Mouse (Mus musculus): Measurements from ENCODE around the gene Usp44. TPM values are rescaled to one million over a fixed set of nuclear protein-coding genes. Genes with fewer than 3 reads are reported as not detected.

The Usp44 gene
- polyA plus RNA-seq, 1 experiment from 2014 or later = 1.9 TPM

DNA sequence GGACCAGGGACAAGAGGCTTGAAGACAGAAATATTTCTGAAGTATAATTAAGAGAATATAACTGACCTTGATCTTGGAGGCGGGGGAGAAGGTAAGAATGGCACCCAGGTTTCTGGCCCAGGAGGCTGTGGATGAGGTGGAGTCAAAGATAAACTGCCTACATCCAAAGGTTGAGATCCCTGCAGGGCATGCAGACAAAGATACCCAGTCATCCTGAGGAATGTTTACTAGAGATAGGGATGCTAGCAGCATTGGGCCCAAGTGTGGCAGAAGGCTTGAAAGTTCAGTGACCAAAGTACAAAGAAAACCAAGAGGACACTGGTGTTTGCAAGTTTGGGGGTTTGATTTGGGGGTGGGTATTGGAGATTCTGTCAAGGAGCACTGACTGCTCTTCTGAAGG is 59.7 kb downstream of the Usp44 start:
- ATAC-seq = no peak
- no peaks in the 10 kb centered on the region for H3K9me3 ChIP-seq
- H3K27ac ChIP-seq = no peak overlapping the region
- H3K4me2 ChIP-seq (replicated peaks) = 0 out of 2 replicates have a peak overlapping the region, but pooled peaks have one; percentile 90
- H3K4me3 ChIP-seq (replicated peaks) = no peak overlapping the region
- no peaks in the 10 kb centered on the region for H3K27me3 ChIP-seq
- H3K4me1 ChIP-seq (replicated peaks) = peaks cover 20% of the 10 kb centered on the region
- 83% methylated on average over 1 of the region's 1 CpGs for WGBS
- peaks cover 8% of the 10 kb centered on the region for H3K36me3 ChIP-seq
- H3K9ac ChIP-seq (replicated peaks) = no peak overlapping the region

DNA sequence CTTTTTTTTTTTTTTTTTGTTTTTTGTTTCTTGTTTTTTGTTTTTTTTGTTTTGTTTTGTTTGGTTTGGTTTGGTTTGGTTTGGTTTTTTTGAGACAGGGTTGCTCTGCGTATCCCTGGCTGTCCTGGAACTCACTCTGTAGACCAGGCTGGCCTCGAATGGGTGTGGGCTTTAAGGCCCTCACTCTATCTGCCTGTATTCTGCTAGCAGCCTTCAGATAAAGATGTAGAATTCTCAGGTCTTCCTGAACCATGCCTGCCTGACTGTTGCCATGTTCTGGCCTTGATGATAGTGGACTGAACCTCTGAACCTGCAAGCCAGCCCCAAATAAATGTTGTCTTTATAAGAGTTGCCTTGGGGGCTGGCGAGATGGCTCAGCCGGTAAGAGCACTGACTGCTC is 61.2 kb downstream of the Usp44 start:
- H3K36me3 ChIP-seq = no peaks in the 10 kb centered on the region
- H3K27me3 ChIP-seq = no peaks in the 10 kb centered on the region
- no peak overlapping the region for H3K4me2 ChIP-seq (replicated peaks)
- 92% methylated on average over 4 of the region's 4 CpGs for WGBS
- ATAC-seq = no peak
- peaks cover 19% of the 10 kb centered on the region for H3K4me1 ChIP-seq (replicated peaks)
- no peaks in the 10 kb centered on the region for H3K9me3 ChIP-seq
- no peak overlapping the region for H3K4me3 ChIP-seq (replicated peaks)
- no peak overlapping the region for H3K27ac ChIP-seq
- no peak overlapping the region for H3K9ac ChIP-seq (replicated peaks)

DNA sequence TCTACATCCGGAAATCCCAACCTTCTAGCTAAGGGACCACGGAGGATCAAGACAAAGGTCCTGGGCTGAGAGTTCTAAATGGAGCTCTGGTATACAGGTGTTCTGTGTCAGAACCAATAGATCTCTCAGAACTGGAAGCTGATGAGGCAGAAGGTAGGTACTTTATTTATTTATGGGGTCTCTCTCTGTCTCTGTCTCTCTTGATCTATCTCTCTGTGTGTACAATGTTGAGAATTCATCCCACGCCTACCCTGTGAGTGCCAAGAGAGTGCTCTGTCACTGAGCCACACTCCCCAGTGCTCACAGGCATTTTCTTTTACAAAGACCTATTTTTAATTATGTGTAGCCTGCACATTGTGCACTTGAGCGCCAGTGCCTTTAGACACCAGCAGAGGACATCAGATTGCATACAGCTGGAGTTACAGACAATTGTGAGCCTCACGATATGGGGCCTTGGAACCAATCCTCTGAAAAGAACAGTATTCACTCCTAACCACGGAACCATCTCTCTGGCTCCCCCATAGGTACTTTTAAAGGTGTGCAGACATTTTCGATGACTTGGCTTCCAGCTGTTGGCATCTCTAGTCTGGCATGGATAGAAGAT is 65.8 kb downstream of the Usp44 start, which contains the start of gene Metap2:
TSS of gene Metap2 (minus strand) at position 51 of the 604 bp plus-strand sequence.
- no peak within 1 kb of the TSS for H3K4me2 ChIP-seq (replicated peaks)
- no peaks in the 10 kb centered on the region for H3K4me1 ChIP-seq (replicated peaks)
- no peaks in the 10 kb centered on the region for H3K36me3 ChIP-seq
- no peak within 1 kb of the TSS for H3K27ac ChIP-seq
- no peak within 1 kb of the TSS for H3K4me3 ChIP-seq (replicated peaks)
- 70% methylated on average over 7 of the region's 7 CpGs for WGBS
- ATAC-seq = no peak
- no peaks in the 10 kb centered on the region for H3K9me3 ChIP-seq
- no peak within 1 kb of the TSS for H3K9ac ChIP-seq (replicated peaks)
- no peaks in the 10 kb centered on the region for H3K27me3 ChIP-seq

DNA sequence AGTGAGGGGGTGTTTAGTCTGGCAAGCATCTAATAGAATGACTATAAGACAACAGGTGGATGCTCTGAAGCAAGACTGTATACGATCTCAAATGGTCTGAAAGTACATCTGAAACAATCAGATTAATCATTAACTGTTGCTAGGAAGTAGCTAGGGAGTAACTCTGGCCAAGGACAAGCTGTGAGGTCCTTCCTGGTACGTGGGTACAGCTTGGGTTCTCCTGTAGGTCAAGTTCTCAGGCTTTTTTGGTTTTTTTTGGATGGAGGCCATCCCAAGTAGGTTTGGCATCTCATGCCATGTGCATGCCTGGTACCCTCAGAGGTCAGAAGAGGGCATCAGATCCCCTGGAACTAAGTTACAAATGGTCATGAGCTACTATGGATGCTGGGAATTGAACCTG is 67.9 kb downstream of the Usp44 start:
- no peak overlapping the region for H3K4me3 ChIP-seq (replicated peaks)
- no peak overlapping the region for H3K4me2 ChIP-seq (replicated peaks)
- no peak overlapping the region for H3K27ac ChIP-seq
- no peak overlapping the region for H3K9ac ChIP-seq (replicated peaks)
- H3K9me3 ChIP-seq = no peaks in the 10 kb centered on the region
- 73% methylated on average over 2 of the region's 2 CpGs for WGBS
- no peaks in the 10 kb centered on the region for H3K4me1 ChIP-seq (replicated peaks)
- no peaks in the 10 kb centered on the region for H3K27me3 ChIP-seq
- H3K36me3 ChIP-seq = no peaks in the 10 kb centered on the region
- no peak for ATAC-seq

DNA sequence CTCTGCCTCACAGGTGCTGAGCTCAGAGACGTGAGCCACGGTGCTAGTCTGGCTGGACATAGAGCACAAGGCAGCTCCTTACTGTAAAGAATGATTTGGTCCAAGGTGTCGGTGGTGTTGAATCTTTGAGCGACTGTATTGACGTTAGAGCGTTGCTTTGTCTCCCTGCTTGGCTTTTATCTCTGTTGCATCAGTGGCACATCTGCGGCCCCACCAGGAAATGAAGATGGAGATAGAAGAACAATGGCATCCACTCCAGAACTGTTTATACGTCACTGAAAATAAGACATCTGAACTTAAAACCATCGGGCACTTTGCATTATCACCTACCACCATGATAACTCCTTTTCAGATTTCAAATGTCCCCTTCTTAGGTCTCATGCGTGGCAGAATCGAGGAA is 68.6 kb downstream of the Usp44 start:
- no peaks in the 10 kb centered on the region for H3K4me1 ChIP-seq (replicated peaks)
- no peak overlapping the region for H3K4me2 ChIP-seq (replicated peaks)
- no peaks in the 10 kb centered on the region for H3K36me3 ChIP-seq
- 91% methylated on average over 11 of the region's 11 CpGs for WGBS
- no peak for ATAC-seq
- no peaks in the 10 kb centered on the region for H3K9me3 ChIP-seq
- no peak overlapping the region for H3K9ac ChIP-seq (replicated peaks)
- H3K27me3 ChIP-seq = no peaks in the 10 kb centered on the region
- no peak overlapping the region for H3K4me3 ChIP-seq (replicated peaks)
- no peak overlapping the region for H3K27ac ChIP-seq

DNA sequence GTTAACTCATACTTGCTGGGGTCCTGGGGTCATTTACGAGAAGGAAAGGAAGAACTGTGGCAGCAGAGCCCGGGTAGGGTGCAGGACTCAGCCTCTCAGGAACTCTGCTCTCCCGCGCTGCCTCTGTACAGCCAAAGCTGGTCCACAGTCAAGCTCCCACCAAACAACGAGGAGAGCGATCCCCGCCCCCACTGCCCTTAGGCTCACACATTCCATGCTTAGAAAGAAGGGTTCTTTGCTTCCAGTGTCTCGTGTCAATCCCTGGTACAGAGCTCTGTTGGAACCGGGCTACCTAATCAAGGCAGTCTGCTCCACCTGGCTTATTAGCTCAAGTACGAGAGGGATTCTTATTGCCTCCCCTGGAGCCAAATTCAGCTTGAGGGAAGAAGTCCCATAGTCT is 76.0 kb downstream of the Usp44 start:
- no peak for ATAC-seq
- 72% methylated on average over 10 of the region's 10 CpGs for WGBS

More for the DNA sequence above, 76.0 kb downstream of the Usp44 start:
- no peaks in the 10 kb centered on the region for H3K27me3 ChIP-seq
- H3K9me3 ChIP-seq = no peaks in the 10 kb centered on the region
- H3K27ac ChIP-seq = no peak overlapping the region
- no peak overlapping the region for H3K9ac ChIP-seq (replicated peaks)
- H3K36me3 ChIP-seq = no peaks in the 10 kb centered on the region
- H3K4me2 ChIP-seq (replicated peaks) = no peak overlapping the region
- H3K4me1 ChIP-seq (replicated peaks) = no peaks in the 10 kb centered on the region
- no peak overlapping the region for H3K4me3 ChIP-seq (replicated peaks)

Other genes starting within 250 kb of the Usp44 start
- gene Snrpf, start 241.8 kb upstream of the Usp44 start, polyA plus RNA-seq (2015; fragmentation: Nextera tagmentation; extraction: Ambion mirVana) = 95.8 and 101 TPM in 2 replicates
- 2.0 and 2.1 TPM in 2 replicates for gene Ntn4, start 190.9 kb upstream of the Usp44 start, polyA plus RNA-seq (2015; fragmentation: Nextera tagmentation; extraction: Ambion mirVana)
- 176 and 179 TPM in 2 replicates for gene Metap2, start 65.5 kb downstream of the Usp44 start, polyA plus RNA-seq (2015; fragmentation: Nextera tagmentation; extraction: Ambion mirVana)
- gene Vezt, start 204.3 kb downstream of the Usp44 start, polyA plus RNA-seq (2015; fragmentation: Nextera tagmentation; extraction: Ambion mirVana) = 66.4 and 69.9 TPM in 2 replicates
- gene Fgd6, start 204.4 kb downstream of the Usp44 start, polyA plus RNA-seq (2015; fragmentation: Nextera tagmentation; extraction: Ambion mirVana) = 2.5 and 2.7 TPM in 2 replicates